Mouse (Mus musculus): Measurements from ENCODE around the gene Rd3l. TPM values are rescaled to one million over a fixed set of nuclear protein-coding genes. Genes with fewer than 3 reads are reported as not detected.

Rd3l gene
- total RNA-seq, 2 experiments from 2014 or later = not detected

Other genes with a start within 250 kb of the Rd3l start
- gene Klc1, start 222.5 kb downstream of the Rd3l start, total RNA-seq (2015) = 20.8 and 24.1 TPM in 2 replicates
- 37.9 and 76.1 TPM in 2 replicates for gene Klc1, start 222.5 kb downstream of the Rd3l start, total RNA-seq (2017)
- 8.8 and 14.8 TPM in 2 replicates for gene Xrcc3, start 167.4 kb downstream of the Rd3l start, total RNA-seq (2015)
- 8.2 and 15.1 TPM in 2 replicates for gene Xrcc3, start 167.4 kb downstream of the Rd3l start, total RNA-seq (2017)
- gene Zfyve21, start 167.1 kb downstream of the Rd3l start, total RNA-seq (2015) = 7.5 and 8.7 TPM in 2 replicates
- 7.5 and 9.6 TPM in 2 replicates for gene Zfyve21, start 167.1 kb downstream of the Rd3l start, total RNA-seq (2017)
- 5.4 and 9.3 TPM in 2 replicates for gene Ppp1r13b, start 73.2 kb downstream of the Rd3l start, total RNA-seq (2015)
- gene Ppp1r13b, start 73.2 kb downstream of the Rd3l start, total RNA-seq (2017) = 3.7 and 7.5 TPM in 2 replicates
- 491 and 507 TPM in 2 replicates for gene Atp5mpl, start 14.3 kb downstream of the Rd3l start, total RNA-seq (2015)
- gene Atp5mpl, start 14.3 kb downstream of the Rd3l start, total RNA-seq (2017) = 601 and 839 TPM in 2 replicates
- gene Tdrd9, start 9.8 kb downstream of the Rd3l start, total RNA-seq (2015) = not detected in 2 replicates
- gene Tdrd9, start 9.8 kb downstream of the Rd3l start, total RNA-seq (2017) = not detected in 2 replicates
- not detected in 2 replicates for gene Aspg, start 125.4 kb upstream of the Rd3l start, total RNA-seq (2015)
- gene Aspg, start 125.4 kb upstream of the Rd3l start, total RNA-seq (2017) = not detected in 2 replicates
- gene Kif26a, start 164.9 kb upstream of the Rd3l start, total RNA-seq (2015) = not detected in 2 replicates
- not detected in 2 replicates for gene Kif26a, start 164.9 kb upstream of the Rd3l start, total RNA-seq (2017)

Measured in megakaryocyte progenitor cell, adult 5-6 weeks (primary cell).